Mouse (Mus musculus) lung, embryonic 14.5 days (tissue): ENCODE data around the gene Fam120c. TPM values are rescaled to one million over a fixed set of nuclear protein-coding genes. Genes with fewer than 3 reads are reported as not detected.
A peak's percentile ranks its signal among the peaks of the same experiment; 100 is the strongest.
"Not testable (repeated sequence)": the region's sequence is repeated elsewhere in the genome, so short reads cannot be mapped to it uniquely, and the experiment has no call there.

Experiments
- ATAC-seq: fragments of 200-750 bp; cut with Nextera tagmentation; 2 replicates; pipeline ENCODE4 v1.8.0; 2017; ENCODE audit warnings: mild to moderate bottlenecking, moderate TSS enrichment, moderate library complexity; ENCODE audit not compliant: insufficient read depth
- DNase-seq: peaks from one replicate; pipeline ENCODE4 v3.0.0-alpha.2; 2015
- H3K27ac ChIP-seq: fragments of 300-500 bp; sonication (generic); 2 replicates; pipeline ENCODE4 v1.5.1; 2014; ENCODE audit warnings: low read depth, mild to moderate bottlenecking, moderate library complexity
- H3K27me3 ChIP-seq: fragments of 300-500 bp; sonication (generic); 2 replicates; pipeline ENCODE4 v1.6.1; 2014; ENCODE audit warnings: low read length, control low read depth; ENCODE audit not compliant: insufficient read depth
- H3K36me3 ChIP-seq: fragments of 300-500 bp; sonication (generic); 2 replicates; pipeline ENCODE4 v1.6.1; 2014; ENCODE audit warnings: control low read depth; ENCODE audit not compliant: insufficient read depth
- H3K4me1 ChIP-seq: fragments of 300-500 bp; sonication (generic); 2 replicates; pipeline ENCODE4 v1.6.1; 2014; ENCODE audit warnings: antibody characterized with exemption, control low read depth; ENCODE audit not compliant: insufficient read depth
- H3K4me2 ChIP-seq: fragments of 300-500 bp; sonication (generic); 2 replicates; pipeline ENCODE4 v1.6.1; 2014; ENCODE audit warnings: mild to moderate bottlenecking
- H3K4me3 ChIP-seq: fragments of 300-500 bp; sonication (generic); 2 replicates; pipeline ENCODE4 v1.5.1; 2014; ENCODE audit warnings: low read depth, low read length
- H3K9ac ChIP-seq: fragments of 300-500 bp; sonication (generic); 2 replicates; pipeline ENCODE4 v1.6.1; 2014
- H3K9me3 ChIP-seq: fragments of 300-500 bp; sonication (generic); 2 replicates; pipeline ENCODE4 v1.6.1; 2016; ENCODE audit warnings: low read depth, low read length, control low read depth
- CTCF ChIP-seq: IDR thresholded peaks from 2 replicates; pipeline ENCODE4 v1.5.1; 2016; ENCODE audit warnings: antibody characterized with exemption, low read depth
- WGBS: fragments of 180-500 bp; shearing (Covaris S2); extraction: QIAGEN DNeasy Blood & Tissue Kit; methylation state at CpG from one replicate; pipeline ENCODE4 v1.1.7; 2014; 5-methylcytosine and 5-hydroxymethylcytosine counted together
- polyA plus RNA-seq: library from polyadenylated mRNA; unstranded; fragments of >200 nt; fragmentation: Nextera tagmentation; extraction: Ambion mirVana; gene quantifications from 2 replicates; pipeline ENCODE4 v1.2.1, GENCODE M21; 2014

Fam120c gene
- polyA plus RNA-seq, 1 experiment from 2014 or later: 3.8 TPM

GRCm38 (mm10) chrX:151347278-151347677 is 3.3 kb downstream of the Fam120c start:
- DNase-seq: no peak
- Histone ChIP-seq H3K4me1 (no peaks in the 10 kb centered on the region), H3K9ac (no peak overlapping the region), H3K27ac (no peak overlapping the region), H3K4me3 (no peak overlapping the region), H3K9me3 (no peaks in the 10 kb centered on the region), H3K27me3 (no peaks in the 10 kb centered on the region), H3K4me2 (no peak overlapping the region), H3K36me3 (no peaks in the 10 kb centered on the region)
- no peak for TF ChIP-seq CTCF
- ATAC-seq: no peak

GRCm38 (mm10) chrX:151349322-151349721 is 5.3 kb downstream of the Fam120c start:
- WGBS: 84% methylated on average over 5 of the region's 5 CpGs
- no peak overlapping the region for H3K4me2 ChIP-seq
- H3K9me3 ChIP-seq: no peaks in the 10 kb centered on the region
- H3K27ac ChIP-seq: no peak overlapping the region
- no peaks in the 10 kb centered on the region for H3K4me1 ChIP-seq
- no peak for ATAC-seq
- no peak overlapping the region for H3K4me3 ChIP-seq
- no peak for TF ChIP-seq CTCF
- no peaks in the 10 kb centered on the region for H3K36me3 ChIP-seq
- H3K27me3 ChIP-seq: no peaks in the 10 kb centered on the region
- no peak overlapping the region for H3K9ac ChIP-seq
- no peak for DNase-seq

GRCm38 (mm10) chrX:151418801-151419200 is 74.8 kb downstream of the Fam120c start:
- Histone ChIP-seq H3K9me3 (no peaks in the 10 kb centered on the region), H3K27me3 (no peaks in the 10 kb centered on the region), H3K36me3 (no peaks in the 10 kb centered on the region), H3K27ac (no peak overlapping the region), H3K4me1 (no peaks in the 10 kb centered on the region), H3K9ac (no peak overlapping the region), H3K4me3 (no peak overlapping the region), H3K4me2 (no peak overlapping the region)
- TF ChIP-seq CTCF: no peak
- no peak for DNase-seq
- no peak for ATAC-seq
- WGBS: 90% methylated on average over 10 of the region's 10 CpGs

GRCm38 (mm10) chrX:151420791-151421190 is 76.8 kb downstream of the Fam120c start:
- Histone ChIP-seq H3K9me3 (no peaks in the 10 kb centered on the region), H3K4me3 (no peak overlapping the region), H3K9ac (no peak overlapping the region), H3K27me3 (no peaks in the 10 kb centered on the region), H3K4me1 (no peaks in the 10 kb centered on the region), H3K27ac (no peak overlapping the region), H3K4me2 (no peak overlapping the region), H3K36me3 (no peaks in the 10 kb centered on the region)
- ATAC-seq: no peak
- no peak for TF ChIP-seq CTCF
- DNase-seq: no peak
- WGBS: 74% methylated on average over 1 of the region's 1 CpGs

GRCm38 (mm10) chrX:151443637-151444036 is 99.7 kb downstream of the Fam120c start:
- Histone ChIP-seq H3K4me1 (no peaks in the 10 kb centered on the region), H3K36me3 (no peaks in the 10 kb centered on the region), H3K9me3 (no peaks in the 10 kb centered on the region), H3K4me3 (no peak overlapping the region), H3K27ac (no peak overlapping the region), H3K27me3 (no peaks in the 10 kb centered on the region), H3K4me2 (no peak overlapping the region), H3K9ac (no peak overlapping the region)
- no peak for DNase-seq
- no peak for TF ChIP-seq CTCF
- ATAC-seq: no peak

GRCm38 (mm10) chrX:151444189-151444588 is 100.2 kb downstream of the Fam120c start:
- no peaks in the 10 kb centered on the region for H3K27me3 ChIP-seq
- no peaks in the 10 kb centered on the region for H3K36me3 ChIP-seq
- no peaks in the 10 kb centered on the region for H3K9me3 ChIP-seq
- H3K4me1 ChIP-seq: no peaks in the 10 kb centered on the region
- H3K4me2 ChIP-seq: no peak overlapping the region
- WGBS: 65% methylated on average over 1 of the region's 1 CpGs
- no peak overlapping the region for H3K27ac ChIP-seq
- TF ChIP-seq CTCF: no peak
- no peak for DNase-seq
- no peak overlapping the region for H3K4me3 ChIP-seq
- no peak overlapping the region for H3K9ac ChIP-seq
- no peak for ATAC-seq

GRCm38 (mm10) chrX:151488128-151488527 is 144.2 kb downstream of the Fam120c start:
- no peak for DNase-seq
- TF ChIP-seq CTCF: 0 out of 2 replicates have a peak, but pooled peaks have one; percentile 4
- WGBS: 81% methylated on average over 3 of the region's 3 CpGs
- H3K4me3 ChIP-seq: no peak overlapping the region
- no peak overlapping the region for H3K27ac ChIP-seq
- no peaks in the 10 kb centered on the region for H3K4me1 ChIP-seq
- H3K27me3 ChIP-seq: no peaks in the 10 kb centered on the region
- ATAC-seq: no peak
- H3K4me2 ChIP-seq: no peak overlapping the region
- no peaks in the 10 kb centered on the region for H3K36me3 ChIP-seq
- no peak overlapping the region for H3K9ac ChIP-seq
- H3K9me3 ChIP-seq: no peaks in the 10 kb centered on the region

GRCm38 (mm10) chrX:151493269-151493668 is 149.3 kb downstream of the Fam120c start:
- H3K4me3 ChIP-seq, H3K9ac ChIP-seq, H3K27ac ChIP-seq, H3K27me3 ChIP-seq, H3K36me3 ChIP-seq, H3K4me1 ChIP-seq, H3K9me3 ChIP-seq, ATAC-seq, H3K4me2 ChIP-seq, DNase-seq: not testable (repeated sequence)
- 92% methylated on average over 4 of the region's 4 CpGs for WGBS
